Mouse (Mus musculus) hematopoietic stem cell, adult 5-6 weeks (primary cell): ENCODE measurements at regions not wholly inside any gene's neighbourhood (a gene's known extent, or its start where the extent isn't known, plus 50 kb on each side); places are given as distances from the start of the nearest gene placed in this dataset.

Source experiments
- ATAC-seq, 2 experiments: fragments of 125-278 bp in 1 of 2; replicated peaks in 1 of 2; 2 replicates each; pipeline ENCODE4 v1.8.0; 2016 to 2017; ENCODE audit warnings: inconsistent platforms in 2 of 2, mild to moderate bottlenecking in 2 of 2, moderate number of reproducible peaks in 2 of 2, low read depth in 1 of 2, moderate TSS enrichment in 1 of 2; ENCODE audit not compliant: low FRiP score in 2 of 2, poor library complexity in 2 of 2, severe bottlenecking in 2 of 2, insufficient read depth in 1 of 2, low TSS enrichment in 1 of 2

GRCm38 (mm10) chr4:105561611-105562010, 228.1 kb upstream of the Gm12728 start:
- no peak for ATAC-seq

DNA sequence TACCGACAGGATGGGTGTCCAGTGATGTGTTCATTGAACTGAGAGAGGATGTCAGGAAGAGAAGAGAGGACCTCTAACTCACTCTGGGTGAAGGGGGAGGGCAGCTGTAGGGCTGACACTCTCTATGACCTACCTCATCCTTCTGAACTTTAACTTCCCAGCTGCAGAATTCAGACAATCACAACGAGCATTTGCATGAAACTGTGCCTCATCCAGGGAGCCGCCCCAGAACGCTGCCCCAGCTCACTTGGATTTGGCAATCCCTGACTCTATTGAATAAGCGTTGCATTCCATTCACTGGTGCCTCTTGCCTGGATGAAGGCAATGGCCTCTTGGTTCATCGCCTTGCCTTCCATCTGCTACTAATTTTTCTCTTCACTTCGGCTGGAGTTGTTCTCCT, 223.9 kb upstream of the Gm12728 start:
- ATAC-seq, result no peak

DNA sequence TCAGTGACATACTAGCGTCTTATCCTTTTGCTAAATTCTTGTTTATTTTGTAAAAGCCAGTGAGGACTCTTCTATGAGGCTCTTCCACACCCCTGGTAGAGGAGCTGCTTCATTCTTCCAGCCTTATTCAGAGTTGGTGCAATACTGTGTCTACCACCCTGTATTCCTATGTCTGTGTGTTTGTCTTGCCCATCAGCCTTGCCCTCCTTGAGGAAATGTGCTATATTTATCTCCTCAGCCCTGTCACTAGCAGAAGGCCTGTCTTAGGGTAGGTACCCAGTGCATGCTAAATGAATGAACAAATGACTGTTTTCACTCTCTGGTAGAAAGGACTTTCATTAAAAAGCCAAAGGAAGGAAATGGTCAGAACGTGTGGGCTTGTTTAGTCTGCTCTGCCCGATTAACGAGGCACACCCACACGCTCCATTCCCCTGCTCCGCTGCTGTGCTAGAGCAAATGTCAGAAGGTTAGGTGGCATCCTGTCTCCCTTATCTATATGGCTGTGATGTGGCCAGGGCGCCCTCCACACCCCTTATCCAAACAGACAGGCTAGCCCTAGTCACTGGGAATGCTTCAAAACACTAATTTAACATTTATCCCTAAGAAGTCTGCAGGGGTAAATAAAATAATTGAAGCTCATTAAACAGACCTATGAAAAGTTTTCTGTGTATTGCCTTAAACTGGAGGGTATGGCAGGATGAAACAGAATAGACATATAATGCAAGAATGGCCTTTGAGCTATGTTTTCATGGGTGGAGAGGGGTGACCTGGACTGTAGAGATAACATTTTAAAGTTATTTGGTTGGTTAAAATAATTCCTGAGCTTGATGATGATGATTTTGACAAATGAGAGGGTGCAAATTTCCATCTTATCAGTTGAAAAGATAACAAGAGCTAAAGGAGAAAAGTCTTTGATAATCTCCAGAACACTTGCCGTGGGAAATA, 222.9 kb upstream of the Gm12728 start:
- ATAC-seq, result peak; percentile 75 to 78

DNA sequence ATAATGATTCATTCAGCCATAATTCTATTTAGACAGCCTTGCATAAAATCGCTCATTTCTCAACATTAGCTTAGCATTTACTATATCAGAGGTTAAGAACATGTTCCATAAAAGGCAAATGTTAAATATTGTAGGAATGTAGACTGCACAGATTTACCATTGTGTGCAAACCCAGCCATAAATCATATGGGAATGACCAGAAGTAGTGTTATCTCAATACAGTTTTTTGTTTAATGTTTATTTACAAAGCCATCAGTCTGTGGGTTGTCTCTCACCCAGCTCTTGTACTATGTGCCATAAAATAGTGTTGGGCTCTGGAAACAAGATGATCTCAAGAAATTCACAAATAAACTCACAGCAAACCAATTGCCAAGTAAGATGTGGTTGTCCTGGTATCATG, 220.0 kb upstream of the Gm12728 start:
- no peak for ATAC-seq

- no peak for ATAC-seq
Observed at GRCm38 (mm10) chr4:105575550-105575949, 214.1 kb upstream of the Gm12728 start.

DNA sequence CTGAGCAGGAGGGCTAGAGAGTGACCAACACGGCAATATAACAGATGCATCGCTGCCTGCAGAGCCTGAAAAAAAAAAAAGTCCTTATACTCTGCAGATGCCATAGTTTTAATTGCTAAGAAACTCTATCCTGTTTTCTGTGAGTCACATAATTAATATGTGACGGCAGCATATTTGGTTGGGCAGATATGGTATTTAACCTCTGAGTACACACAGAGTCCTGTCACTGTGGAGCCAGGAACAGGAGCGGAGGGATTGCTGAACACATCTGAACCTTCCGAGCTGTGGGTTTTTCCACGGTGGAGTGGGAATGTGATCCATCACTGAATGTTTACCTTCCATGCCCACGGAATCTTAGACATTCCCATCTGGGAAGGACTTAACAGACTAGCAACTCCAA, 208.7 kb upstream of the Gm12728 start:
- no peak for ATAC-seq

- no peak for ATAC-seq
Observed at GRCm38 (mm10) chr4:105584329-105584925, 205.2 kb upstream of the Gm12728 start.

- no peak for ATAC-seq
Observed at GRCm38 (mm10) chr4:105603661-105604060, 186.0 kb upstream of the Gm12728 start.

GRCm38 (mm10) chr4:105604607-105605006, 185.1 kb upstream of the Gm12728 start:
- no peak for ATAC-seq

DNA sequence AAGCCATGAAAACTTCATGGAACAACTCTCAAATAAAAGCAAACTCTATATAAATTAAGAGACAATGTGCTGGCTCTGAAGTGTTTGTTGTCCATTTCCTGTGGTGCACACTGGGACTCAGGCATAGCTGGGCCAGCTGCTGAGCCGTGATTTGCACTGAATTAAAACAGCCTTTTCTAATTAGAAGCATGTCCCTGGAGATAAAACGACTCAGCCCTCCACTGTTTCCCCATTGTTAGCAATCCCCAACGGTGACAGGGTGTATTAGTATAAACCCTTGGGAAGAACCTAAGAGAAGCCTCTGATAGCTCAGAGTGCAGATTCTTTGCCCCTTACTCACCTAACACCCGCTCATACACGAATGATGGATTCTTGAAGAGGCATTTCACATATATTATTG, 182.9 kb upstream of the Gm12728 start:
- no peak for ATAC-seq

DNA sequence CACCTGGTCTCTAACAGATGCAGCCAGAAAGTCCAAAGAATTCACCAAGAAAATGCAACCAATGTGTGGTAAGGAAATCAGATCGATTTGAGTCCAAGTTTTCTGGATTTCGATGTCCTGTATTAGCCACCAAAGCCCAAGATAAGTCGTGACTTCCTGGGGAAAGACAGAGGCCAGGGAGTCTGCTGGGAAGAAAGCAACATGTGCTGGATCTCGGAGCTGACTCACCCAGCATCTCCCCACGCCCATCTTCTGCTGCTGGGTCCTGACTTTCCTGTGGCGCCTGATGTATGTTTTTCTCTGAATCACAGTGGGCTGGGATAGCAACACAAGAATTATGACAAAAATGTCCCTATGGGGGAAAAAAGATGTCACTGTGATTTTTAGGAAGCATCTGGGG, 178.8 kb upstream of the Gm12728 start:
- no peak for ATAC-seq

DNA sequence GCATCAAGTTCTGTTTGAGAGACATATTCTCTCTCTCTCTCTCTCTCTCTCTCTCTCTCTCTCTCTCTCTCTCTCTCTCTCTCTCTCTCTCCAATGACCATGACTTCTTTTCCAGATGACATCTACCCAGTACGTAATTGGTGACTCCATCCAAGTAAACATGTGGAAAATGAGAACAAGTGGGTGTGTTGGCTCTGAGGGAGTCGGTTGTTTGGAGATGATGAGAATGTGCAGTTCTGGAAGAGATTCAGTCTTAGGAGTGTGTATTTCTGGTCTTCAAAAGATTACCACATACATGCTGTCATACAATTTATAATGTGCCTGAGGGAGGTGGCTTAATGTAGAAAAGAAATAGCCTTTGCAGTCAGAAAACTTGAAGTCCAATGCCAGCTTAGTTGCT, 175.3 kb upstream of the Gm12728 start:
- ATAC-seq, result no peak

GRCm38 (mm10) chr4:105626371-105627320, 163.0 kb upstream of the Gm12728 start:
- ATAC-seq, result no peak

DNA sequence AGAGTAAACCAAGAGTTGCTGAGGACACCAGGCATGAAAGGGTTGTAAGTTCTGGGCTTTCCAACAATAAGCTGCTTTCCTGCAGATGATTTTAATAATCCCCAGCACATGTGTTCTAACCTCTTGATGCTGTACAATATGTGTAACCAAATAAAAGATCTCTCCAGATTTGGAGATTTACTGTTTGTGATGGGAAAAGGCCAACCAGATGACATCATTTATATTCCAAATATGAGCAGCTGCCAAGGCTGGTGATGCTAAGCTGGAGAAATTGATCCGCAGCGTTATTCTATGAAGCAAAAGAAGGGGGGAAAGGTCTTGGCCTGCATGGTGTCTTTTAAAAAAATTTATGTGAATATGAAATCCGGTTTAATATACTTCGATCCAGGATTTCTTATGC, 160.1 kb upstream of the Gm12728 start:
- ATAC-seq, result no peak

DNA sequence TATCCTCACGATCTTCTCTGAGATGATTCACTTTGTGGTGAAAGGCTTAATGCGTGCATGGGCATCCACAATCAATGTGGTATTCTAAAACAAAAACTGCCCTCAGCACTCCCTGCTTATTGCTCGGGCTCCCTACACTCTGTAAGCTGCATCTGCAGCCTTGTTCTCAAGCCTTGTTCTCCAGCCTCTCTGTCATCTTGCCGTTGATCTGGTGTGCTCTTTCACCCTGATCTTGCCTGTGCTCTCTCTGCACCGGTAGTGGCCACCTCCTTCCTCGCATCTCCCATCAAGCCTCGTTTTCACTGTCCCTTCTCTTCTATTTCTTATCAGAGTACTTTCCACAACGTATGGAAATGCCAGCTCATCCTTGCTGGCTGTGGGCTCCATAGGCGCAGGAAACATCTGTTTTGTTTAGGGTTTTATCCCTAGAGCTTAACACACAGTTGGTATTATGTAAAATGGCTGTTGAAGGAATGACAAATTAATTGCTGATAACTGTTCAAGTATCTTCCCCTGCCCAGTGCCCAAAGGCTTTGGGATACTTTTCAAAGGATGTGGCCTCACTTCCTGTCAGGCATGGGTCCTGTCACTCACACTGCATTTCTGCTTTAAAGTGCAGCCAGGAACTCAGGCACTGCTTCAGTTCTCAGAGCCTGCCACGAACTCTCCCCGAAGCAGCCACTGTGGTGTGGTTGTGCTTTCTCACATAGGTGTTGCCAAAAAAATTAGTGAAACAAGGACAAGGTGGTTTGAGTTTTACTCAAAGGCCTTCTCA, 158.9 kb upstream of the Gm12728 start:
- peak; percentile 67 to 81 for ATAC-seq

- no peak for ATAC-seq
Observed at GRCm38 (mm10) chr4:105632581-105633358, 156.9 kb upstream of the Gm12728 start.
